Mouse (Mus musculus) mature B cell (primary cell): ENCODE results near the gene Ldhal6b.

ENCODE experiments used
- in situ Hi-C: fragments of 300-500 bp; cut with MboI; formaldehyde crosslinking; loops from 2 replicates; pipeline ENCODE4 v1.14.3; 2019

The Ldhal6b gene

GRCm38 (mm10) chr17:5418545-5418944 lies at the start of gene Ldhal6b:
Ldhal6b (minus strand) TSS chr17:5418767.
- in situ Hi-C loops: no loop called here

- in situ Hi-C loops: no loop called here
Measured at GRCm38 (mm10) chr17:5467177-5467576, 48.6 kb upstream of the Ldhal6b start.

- in situ Hi-C loops: no loop called here
Measured at GRCm38 (mm10) chr17:5466736-5467135, 48.2 kb upstream of the Ldhal6b start.

- in situ Hi-C loops: no loop called here
Measured at GRCm38 (mm10) chr17:5463912-5464311, 45.3 kb upstream of the Ldhal6b start.

GRCm38 (mm10) chr17:5453657-5454056 lies 35.1 kb upstream of the Ldhal6b start:
- in situ Hi-C loops: no loop called here

GRCm38 (mm10) chr17:5443751-5444150 lies 25.2 kb upstream of the Ldhal6b start:
- in situ Hi-C loops: loop anchor here (5.0 kb wide), 1 partner anchor 49 kb away; the partner anchor contains the start of gene Zdhhc14

GRCm38 (mm10) chr17:5443260-5443659 lies 24.7 kb upstream of the Ldhal6b start:
- in situ Hi-C loops: loop anchor here (5.0 kb wide), 1 partner anchor 49 kb away; the partner anchor contains the start of gene Zdhhc14

- in situ Hi-C loops: loop anchor here (5.0 kb wide), 1 partner anchor 50 kb away; the partner anchor contains the start of gene Zdhhc14
Measured at GRCm38 (mm10) chr17:5442403-5442802, 23.8 kb upstream of the Ldhal6b start.

GRCm38 (mm10) chr17:5440159-5440971 lies 21.8 kb upstream of the Ldhal6b start, which contains the start of gene Tmem242:
Tmem242 (minus strand) TSS chr17:5440259.
- in situ Hi-C loops: loop anchor here (5.0 kb wide), 1 partner anchor 52 kb away; the partner anchor contains the start of gene Zdhhc14

GRCm38 (mm10) chr17:5439831-5440158 lies 21.2 kb upstream of the Ldhal6b start:
- in situ Hi-C loops: loop anchor here (5.0 to 10.0 kb wide), 2 partner anchors 53 to 305 kb away; partner anchors contain the start of gene Zdhhc14

GRCm38 (mm10) chr17:5429772-5430133 lies 11.2 kb upstream of the Ldhal6b start:
- in situ Hi-C loops: loop anchor here (10.0 kb wide), 1 partner anchor 315 kb away; no protein-coding TSS in a partner anchor

- in situ Hi-C loops: no loop called here
Measured at GRCm38 (mm10) chr17:5429090-5429771, 10.7 kb upstream of the Ldhal6b start.

- in situ Hi-C loops: no loop called here
Measured at GRCm38 (mm10) chr17:5425204-5425603, 6.6 kb upstream of the Ldhal6b start.

GRCm38 (mm10) chr17:5424156-5424555 lies 5.6 kb upstream of the Ldhal6b start:
- in situ Hi-C loops: no loop called here

GRCm38 (mm10) chr17:5421835-5422234 lies 3.3 kb upstream of the Ldhal6b start:
- in situ Hi-C loops: no loop called here

- in situ Hi-C loops: no loop called here
Measured at GRCm38 (mm10) chr17:5419771-5420518, 1.4 kb upstream of the Ldhal6b start.

GRCm38 (mm10) chr17:5419056-5419455 lies 489 bp upstream of the Ldhal6b start:
- in situ Hi-C loops: no loop called here

GRCm38 (mm10) chr17:5416518-5416917 lies 2.0 kb downstream of the Ldhal6b start:
- in situ Hi-C loops: no loop called here

- in situ Hi-C loops: no loop called here
Measured at GRCm38 (mm10) chr17:5414041-5414440, 4.5 kb downstream of the Ldhal6b start.

- in situ Hi-C loops: no loop called here
Measured at GRCm38 (mm10) chr17:5413350-5413749, 5.2 kb downstream of the Ldhal6b start.

- in situ Hi-C loops: no loop called here
Measured at GRCm38 (mm10) chr17:5412740-5413139, 5.8 kb downstream of the Ldhal6b start.

- in situ Hi-C loops: no loop called here
Measured at GRCm38 (mm10) chr17:5412301-5412700, 6.3 kb downstream of the Ldhal6b start.
